Mouse (Mus musculus) C2C12 (cell line): ENCODE measurements at regions not wholly inside any gene's neighbourhood (a gene's known extent, or its start where the extent isn't known, plus 50 kb on each side); places are given as distances from the start of the nearest gene placed in this dataset.

Experiments
- H3K27me3 ChIP-seq: one replicate; pipeline ENCODE4 v1.6.1; 2011; ENCODE audit not compliant: control insufficient read depth, insufficient read depth, insufficient read length
- H3K36me3 ChIP-seq: one replicate; pipeline ENCODE4 v1.6.1; 2011; ENCODE audit not compliant: control insufficient read depth, insufficient read depth
- H3K4me3 ChIP-seq: one replicate; pipeline ENCODE4 v1.5.1; 2011; ENCODE audit warnings: mild to moderate bottlenecking, control low read depth; ENCODE audit not compliant: poor library complexity, insufficient read depth, severe bottlenecking
- H3K79me2 ChIP-seq: one replicate; pipeline ENCODE4 v1.6.1; 2011; ENCODE audit not compliant: control insufficient read depth, insufficient read depth
- H3K79me3 ChIP-seq: one replicate; pipeline ENCODE4 v1.6.1; 2011; ENCODE audit warnings: low read depth, control low read depth
- H3ac ChIP-seq: one replicate; pipeline ENCODE3; 2011; ENCODE audit warnings: low read depth; ENCODE audit not compliant: control insufficient read depth, insufficient read length
- CEBPB ChIP-seq: IDR thresholded peaks from one replicate; pipeline ENCODE4 v1.6.1; 2011; ENCODE audit warnings: low read depth, mild to moderate bottlenecking, control low read depth, moderate library complexity
- CTCF ChIP-seq: IDR thresholded peaks from one replicate; pipeline ENCODE4 v1.5.1; 2011; ENCODE audit not compliant: control insufficient read depth, insufficient read depth, insufficient read length
- FOSL1 ChIP-seq: IDR thresholded peaks from one replicate; pipeline ENCODE4 v1.8.0; 2011; ENCODE audit warnings: mild to moderate bottlenecking, low read length; ENCODE audit not compliant: poor library complexity, insufficient read depth, severe bottlenecking
- MAX ChIP-seq: IDR thresholded peaks from one replicate; pipeline ENCODE4 v1.6.1; 2011; ENCODE audit warnings: mild to moderate bottlenecking, control low read depth
- MYOD1 ChIP-seq: IDR thresholded peaks from one replicate; pipeline ENCODE4 v1.6.1; 2011; ENCODE audit warnings: low read depth; ENCODE audit not compliant: control insufficient read depth, insufficient read length
- MYOG ChIP-seq: IDR thresholded peaks from one replicate; pipeline ENCODE4 v1.6.1; 2011; ENCODE audit not compliant: control insufficient read depth, insufficient read length; ENCODE audit errors: extremely low read depth
- USF1 ChIP-seq: IDR thresholded peaks from one replicate; pipeline ENCODE4 v1.6.1; 2011; ENCODE audit warnings: low read depth, mild to moderate bottlenecking, control low read depth, moderate library complexity

DNA sequence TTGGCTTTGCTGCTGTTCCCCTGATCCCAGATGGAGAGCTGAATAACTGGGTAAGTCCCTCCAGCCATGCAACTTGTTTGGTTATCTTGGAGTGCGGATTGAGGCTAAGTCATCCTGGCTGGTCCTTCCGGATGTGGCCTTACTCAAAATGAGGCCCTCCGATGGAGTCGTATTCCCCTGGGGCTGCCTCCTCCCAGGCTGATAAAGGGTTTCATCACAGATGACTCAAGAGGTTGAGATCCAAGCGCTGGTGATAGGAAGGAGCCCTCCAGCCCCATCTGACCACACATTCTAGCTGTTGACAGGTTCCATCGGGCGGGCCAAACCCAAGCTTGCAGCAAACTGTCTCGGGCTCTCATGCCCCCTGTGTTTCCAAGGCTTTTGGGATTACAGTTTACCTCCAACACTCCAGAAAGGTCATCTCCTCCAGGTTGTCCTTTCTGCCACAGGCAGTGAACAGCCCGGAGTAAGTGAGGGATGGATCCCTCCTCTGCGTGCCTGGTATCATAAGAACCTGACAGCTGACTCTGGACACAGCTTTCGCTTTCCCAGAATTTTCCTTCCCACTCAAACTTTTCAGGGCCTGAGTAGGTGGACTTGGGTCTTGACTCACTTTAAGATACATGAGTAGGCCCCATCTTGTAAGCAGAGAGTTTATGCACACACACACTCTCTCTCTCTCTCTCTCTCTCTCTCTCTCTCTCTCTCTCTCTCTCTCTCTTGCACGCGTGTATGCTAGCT lies 68.7 kb downstream of the Sox9 start:
- Histone ChIP-seq H3K79me3 (no peaks in the 10 kb centered on the region), H3ac (peak overlapping the region; percentile 24), H3K27me3 (no peaks in the 10 kb centered on the region), H3K79me2 (no peaks in the 10 kb centered on the region), H3K4me3 (no peak overlapping the region), H3K36me3 (no peaks in the 10 kb centered on the region)
- TF ChIP-seq MYOD1 (peak; percentile 52), CEBPB (peak; percentile 86), CTCF (no peak), FOSL1 (peak; percentile 37), USF1 (no peak), MYOG (no peak), MAX (peak; percentile 75)

DNA sequence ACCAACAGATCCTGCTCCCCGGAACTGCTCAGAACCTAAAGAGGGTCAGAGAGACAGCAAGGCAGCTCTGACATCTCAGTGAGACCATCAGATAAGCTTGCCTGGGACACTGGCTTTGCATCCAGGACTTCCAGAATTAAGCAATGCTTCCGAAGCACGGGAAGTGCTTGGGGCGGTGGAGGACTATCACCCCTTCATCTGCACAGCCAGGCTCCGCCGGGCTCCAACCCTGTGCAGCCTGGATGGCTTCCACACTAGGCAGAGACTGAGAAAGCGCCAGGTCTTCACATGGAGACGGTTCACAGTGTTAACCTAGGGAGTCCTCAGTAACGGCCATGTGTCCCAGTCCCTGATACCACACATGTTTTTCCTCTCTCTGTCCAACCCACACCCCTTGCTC lies 69.3 kb downstream of the Sox9 start:
- Histone ChIP-seq H3K4me3 (no peak overlapping the region), H3ac (no peak overlapping the region), H3K27me3 (no peaks in the 10 kb centered on the region), H3K79me2 (no peaks in the 10 kb centered on the region), H3K36me3 (no peaks in the 10 kb centered on the region), H3K79me3 (no peaks in the 10 kb centered on the region)
- TF ChIP-seq CEBPB, result no peak

DNA sequence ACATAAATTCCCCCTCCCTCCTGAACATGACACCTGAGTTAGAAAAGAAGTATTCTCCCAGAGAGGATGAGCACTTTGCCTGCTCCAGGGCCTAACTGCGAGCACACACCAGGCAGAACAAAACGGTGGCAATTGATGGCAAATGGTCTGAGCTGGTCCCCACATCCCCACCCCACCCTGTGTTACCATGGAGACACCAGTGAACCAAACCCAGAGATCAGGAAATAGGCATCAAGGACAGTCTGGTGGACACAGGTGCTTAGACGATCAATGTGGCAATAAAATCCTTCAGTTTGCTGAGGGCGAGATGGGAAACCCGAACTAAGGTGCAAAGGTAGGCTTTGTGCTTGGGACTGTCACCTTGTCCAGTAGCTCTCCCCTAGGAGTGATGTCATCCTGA lies 74.0 kb downstream of the Sox9 start:
- Histone ChIP-seq H3K27me3 (no peaks in the 10 kb centered on the region), H3ac (no peak overlapping the region), H3K36me3 (no peaks in the 10 kb centered on the region), H3K4me3 (no peak overlapping the region), H3K79me3 (no peaks in the 10 kb centered on the region), H3K79me2 (no peaks in the 10 kb centered on the region)
- TF ChIP-seq USF1, result no peak
- TF ChIP-seq FOSL1, result no peak
- TF ChIP-seq CEBPB, result no peak
- TF ChIP-seq CTCF, result no peak
- TF ChIP-seq MYOG, result no peak
- TF ChIP-seq MAX, result no peak
- no peak for TF ChIP-seq MYOD1

DNA sequence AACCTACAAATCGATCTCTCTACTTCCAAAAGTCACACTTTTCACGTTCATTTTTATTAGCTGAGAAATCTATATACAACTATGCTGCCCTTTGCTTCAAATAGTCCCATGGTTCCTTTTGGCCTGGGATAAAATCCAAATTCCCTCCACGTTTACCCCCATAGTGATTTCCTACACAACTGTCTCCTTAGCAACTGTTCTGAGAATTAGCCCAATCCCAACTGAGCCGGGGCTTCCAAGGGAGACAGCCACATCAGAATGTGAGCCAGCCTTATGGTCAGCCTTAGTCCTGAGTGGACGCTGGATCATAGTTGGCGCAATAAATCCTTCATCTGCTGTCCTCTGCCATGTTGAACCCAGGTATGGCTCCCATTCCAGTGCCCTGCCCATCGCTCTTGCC lies 77.3 kb downstream of the Sox9 start:
- no peaks in the 10 kb centered on the region for H3K27me3 ChIP-seq
- no peaks in the 10 kb centered on the region for H3K79me2 ChIP-seq
- no peaks in the 10 kb centered on the region for H3K36me3 ChIP-seq
- no peak for TF ChIP-seq CTCF
- TF ChIP-seq USF1, result no peak
- TF ChIP-seq MYOG, result no peak
- TF ChIP-seq FOSL1, result no peak
- TF ChIP-seq MAX, result no peak
- TF ChIP-seq MYOD1, result no peak
- TF ChIP-seq CEBPB, result no peak
- no peak overlapping the region for H3ac ChIP-seq
- H3K4me3 ChIP-seq, result no peak overlapping the region
- H3K79me3 ChIP-seq, result no peaks in the 10 kb centered on the region

DNA sequence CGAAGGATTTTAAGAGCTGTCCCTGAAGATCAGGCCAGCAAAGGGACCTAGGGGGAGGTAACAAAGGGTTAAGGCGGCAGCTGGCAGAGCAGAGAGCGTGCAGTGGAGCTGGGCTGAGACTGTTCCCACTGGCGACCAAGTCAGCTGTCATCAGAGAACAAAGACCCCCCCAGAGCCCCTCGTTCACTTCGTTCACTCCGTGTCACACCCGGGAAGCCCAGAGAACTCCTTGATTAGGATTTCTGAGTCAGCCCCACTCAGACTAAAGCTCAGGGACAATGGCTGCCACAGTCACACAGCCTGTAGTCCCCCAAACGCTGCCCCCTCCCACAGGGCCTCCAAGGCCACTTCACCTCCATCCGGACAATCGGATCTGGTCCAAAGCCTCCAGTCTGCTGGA lies 78.8 kb downstream of the Sox9 start:
- Histone ChIP-seq H3K27me3 (no peaks in the 10 kb centered on the region), H3K36me3 (no peaks in the 10 kb centered on the region), H3K4me3 (no peak overlapping the region), H3K79me3 (no peaks in the 10 kb centered on the region), H3ac (no peak overlapping the region), H3K79me2 (no peaks in the 10 kb centered on the region)
- TF ChIP-seq MYOG (no peak), MYOD1 (no peak), USF1 (no peak), CEBPB (no peak), MAX (no peak), FOSL1 (no peak), CTCF (no peak)

DNA sequence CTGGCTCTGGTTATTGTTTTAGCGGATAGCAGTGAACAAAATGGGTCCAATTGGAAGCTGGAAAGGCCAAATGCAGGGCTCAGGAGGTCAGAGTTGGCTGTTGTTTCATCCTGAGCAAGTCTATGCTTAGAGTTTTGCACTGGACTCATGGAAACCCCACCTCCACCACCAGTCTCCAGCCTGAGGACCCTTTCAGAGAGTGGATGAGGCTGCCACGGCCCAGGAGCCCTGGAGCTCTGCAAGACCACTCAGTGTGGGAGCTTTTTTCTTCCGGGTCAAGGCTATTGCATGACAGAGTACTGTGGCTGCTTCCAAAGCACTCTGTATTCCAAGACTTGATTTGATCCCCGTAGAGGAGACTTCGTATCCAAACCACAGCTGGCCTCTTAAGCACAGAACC lies 79.2 kb downstream of the Sox9 start:
- H3K27me3 ChIP-seq, result no peaks in the 10 kb centered on the region
- no peaks in the 10 kb centered on the region for H3K36me3 ChIP-seq
- H3K79me2 ChIP-seq, result no peaks in the 10 kb centered on the region
- no peak for TF ChIP-seq CEBPB
- no peak for TF ChIP-seq MYOD1
- TF ChIP-seq FOSL1, result no peak
- TF ChIP-seq USF1, result no peak
- no peak for TF ChIP-seq MAX
- no peak for TF ChIP-seq CTCF
- TF ChIP-seq MYOG, result no peak
- H3K79me3 ChIP-seq, result no peaks in the 10 kb centered on the region
- no peak overlapping the region for H3K4me3 ChIP-seq
- no peak overlapping the region for H3ac ChIP-seq
